Mouse (Mus musculus): Measurements from ENCODE around the gene Rpl37a.
A peak's percentile ranks its signal among the peaks of the same experiment; 100 is the strongest.

The Rpl37a gene

DNA sequence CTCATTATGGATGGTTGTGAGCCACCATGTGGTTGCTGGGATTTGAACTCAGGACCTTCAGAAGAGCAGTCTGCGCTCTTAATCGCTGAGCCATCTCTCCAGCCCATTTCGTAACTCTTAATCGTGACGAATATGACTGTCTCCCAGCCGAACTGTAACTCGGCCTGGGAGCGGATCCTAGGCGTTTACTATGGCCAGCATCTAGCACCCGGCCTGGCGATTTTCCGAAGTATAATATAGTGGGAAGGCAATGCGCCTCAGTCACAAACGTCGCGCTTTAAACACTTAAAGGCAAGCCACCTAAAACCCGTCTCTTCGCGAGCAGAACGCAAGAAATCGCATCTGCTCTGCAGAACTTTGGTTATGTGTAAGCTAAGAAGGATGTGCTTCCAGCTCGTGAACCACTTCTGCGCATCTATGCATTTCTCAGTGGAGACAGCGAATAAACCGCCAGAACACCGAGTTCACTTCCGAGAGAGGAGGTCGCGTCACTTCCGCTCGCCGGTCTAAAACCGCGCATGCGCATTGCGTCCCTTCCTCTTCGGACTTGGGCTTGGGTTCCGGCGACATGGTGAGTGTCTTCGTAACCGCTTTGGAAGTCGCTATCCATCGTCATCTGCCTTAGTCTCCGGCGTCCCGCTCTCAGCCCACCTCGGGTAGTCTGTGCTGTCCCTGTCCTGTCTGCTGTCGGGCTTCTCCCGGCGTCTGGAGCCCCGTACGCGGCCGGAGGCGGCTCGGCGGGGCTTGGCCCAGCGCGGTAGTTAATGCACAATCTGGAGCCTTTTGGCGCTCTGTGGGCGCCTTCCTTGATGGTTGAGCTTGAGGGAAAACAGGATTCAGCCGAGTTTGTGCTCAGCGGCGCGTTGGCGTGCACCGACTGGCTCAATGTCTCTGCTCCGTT lies at the start of gene Rpl37a:
TSS of gene Rpl37a (plus strand) at position 538 of the 901 bp plus-strand sequence.
- DNase-seq (ENCODE audit: low spot score) = peak; percentile 93

DNA sequence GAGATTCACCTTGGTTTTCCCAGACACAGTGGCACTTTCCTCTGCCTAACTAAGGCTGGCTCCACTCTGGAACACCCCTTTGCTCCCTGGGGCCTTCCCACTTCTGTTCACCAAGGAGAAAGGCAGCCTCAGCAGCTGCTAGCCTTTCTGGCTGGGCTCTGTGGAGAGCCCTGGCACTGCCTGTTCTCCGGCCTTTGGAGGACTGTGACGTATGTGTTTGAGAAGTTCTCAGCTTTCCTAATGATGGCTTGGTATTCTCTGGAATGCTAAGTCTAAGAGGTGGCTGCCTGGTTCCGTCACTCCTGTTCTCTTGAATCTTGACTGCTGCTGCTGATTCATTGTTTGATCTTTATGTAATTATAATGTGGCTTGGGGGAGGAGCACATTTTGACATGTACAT lies 38.0 kb upstream of the Rpl37a start:
- DNase-seq (ENCODE audit: low spot score) = no peak

DNA sequence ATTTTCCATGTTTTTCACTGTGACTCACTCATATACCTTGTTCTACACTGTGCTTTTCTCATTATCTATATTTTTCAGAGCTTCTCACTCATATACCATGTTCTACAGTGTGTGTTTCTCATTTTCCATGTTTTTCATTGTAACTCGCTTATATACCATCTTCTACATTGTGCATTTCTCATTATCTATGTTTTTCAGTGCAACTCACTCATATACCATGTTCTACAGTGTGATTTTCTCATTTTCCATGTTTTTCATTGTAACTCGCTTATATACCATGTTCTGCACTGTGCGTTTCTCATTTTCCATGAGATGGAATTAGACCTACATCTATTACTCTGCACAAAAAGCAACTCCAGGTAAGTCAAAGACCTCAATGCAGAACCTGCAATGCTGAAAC lies 14.8 kb upstream of the Rpl37a start:
- DNase-seq (ENCODE audit: low spot score) = no peak

DNA sequence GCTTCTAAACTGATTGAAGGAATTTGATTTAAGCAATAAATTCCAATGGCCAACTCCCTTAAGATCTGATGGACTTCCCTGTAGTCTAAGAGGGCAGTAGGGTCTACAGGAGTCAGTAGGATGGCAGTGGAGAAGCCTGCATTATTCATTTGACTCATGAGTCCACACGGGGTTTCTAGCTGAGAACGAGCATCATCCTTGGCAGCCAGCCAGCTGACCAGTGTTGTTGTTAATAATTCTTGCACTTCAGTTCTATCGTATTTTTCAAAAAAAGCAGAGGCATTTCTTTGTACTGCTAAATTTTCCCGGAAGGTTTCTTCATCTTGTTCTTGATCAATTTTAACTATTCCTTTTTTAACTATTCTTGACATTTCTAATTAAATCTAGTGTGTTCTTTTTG lies 12.4 kb upstream of the Rpl37a start:
- no peak for DNase-seq (ENCODE audit: low spot score)

DNA sequence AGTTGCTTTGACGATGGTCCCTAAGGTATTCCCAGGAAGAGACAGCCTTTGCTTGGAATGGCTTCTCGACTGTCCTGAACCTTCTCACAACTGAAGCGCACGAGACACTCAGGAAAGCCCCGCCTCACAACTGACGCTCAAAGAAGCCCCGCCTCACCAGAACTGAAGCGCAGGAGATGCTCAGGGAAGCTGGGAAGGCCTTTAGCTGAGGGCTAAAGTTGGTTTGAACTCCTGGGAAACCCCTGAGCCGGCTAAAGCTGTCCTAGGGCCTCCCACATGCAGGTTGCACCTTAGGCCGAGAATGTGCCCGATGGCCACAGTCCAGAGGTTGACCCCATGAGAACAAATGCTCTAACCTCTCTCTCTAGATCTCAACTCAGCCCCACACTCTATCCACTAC lies 10.6 kb upstream of the Rpl37a start, which contains the start of gene Ankar:
TSS of gene Ankar (minus strand) at position 101 of the 400 bp plus-strand sequence.
- DNase-seq (ENCODE audit: low spot score) = no peak

DNA sequence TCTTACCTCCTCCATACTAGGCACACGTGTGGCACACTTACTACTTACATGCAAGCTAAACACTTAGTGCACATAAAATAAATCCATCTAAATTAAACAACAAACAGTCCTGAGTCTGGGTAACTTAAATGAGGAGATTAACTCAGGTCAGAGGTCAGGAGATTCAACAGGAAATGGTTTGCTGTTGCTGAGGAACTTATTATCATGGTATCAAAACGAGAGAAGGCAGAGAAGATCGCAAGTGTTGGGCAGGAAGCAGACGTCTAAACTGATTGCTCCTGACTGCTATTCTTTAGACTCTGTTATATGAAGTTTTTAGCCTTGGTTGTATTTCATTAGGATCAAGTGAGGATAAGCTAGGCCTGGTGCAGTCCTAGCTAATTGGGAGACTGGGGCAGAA lies 3.6 kb upstream of the Rpl37a start:
- no peak for DNase-seq (ENCODE audit: low spot score)

DNA sequence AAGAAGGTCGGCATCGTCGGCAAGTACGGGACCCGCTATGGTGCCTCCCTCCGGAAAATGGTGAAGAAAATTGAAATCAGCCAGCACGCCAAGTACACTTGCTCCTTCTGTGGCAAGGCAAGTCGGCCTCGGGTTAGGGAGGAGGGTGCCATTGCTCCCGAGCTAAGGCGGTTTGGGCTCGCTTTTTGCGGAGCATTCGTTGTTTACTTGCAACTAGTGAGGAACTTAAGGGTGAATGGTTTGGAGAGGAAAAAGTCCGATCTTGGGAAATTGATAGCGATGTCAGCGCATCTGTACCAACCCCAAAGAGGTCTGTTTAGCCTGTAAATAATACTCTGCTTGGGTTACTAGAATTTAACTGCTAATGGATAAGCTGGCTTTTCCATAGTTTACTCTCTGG lies 594 bp downstream of the Rpl37a start:
- DNase-seq (ENCODE audit: low spot score) = no peak

DNA sequence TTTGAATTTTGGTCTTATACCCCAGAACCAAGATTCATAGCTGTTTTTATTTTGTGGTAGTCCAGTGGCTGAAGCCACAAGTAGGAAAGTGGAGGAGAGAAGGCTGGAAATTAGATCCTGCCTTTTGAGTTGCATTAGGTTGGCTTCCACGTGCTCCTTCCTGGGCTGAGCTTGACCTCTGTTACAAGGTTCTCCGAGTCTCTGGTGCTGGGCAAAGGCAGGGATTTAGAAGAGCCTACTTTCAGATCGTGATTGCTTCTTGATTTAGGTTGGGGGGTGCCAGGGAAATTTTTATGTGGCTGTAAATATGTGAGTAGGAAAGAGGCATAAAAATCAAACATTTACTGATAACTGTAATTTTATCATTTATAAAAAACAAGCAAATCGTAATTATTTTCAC lies 3.5 kb downstream of the Rpl37a start:
- no peak for DNase-seq (ENCODE audit: low spot score)

DNA sequence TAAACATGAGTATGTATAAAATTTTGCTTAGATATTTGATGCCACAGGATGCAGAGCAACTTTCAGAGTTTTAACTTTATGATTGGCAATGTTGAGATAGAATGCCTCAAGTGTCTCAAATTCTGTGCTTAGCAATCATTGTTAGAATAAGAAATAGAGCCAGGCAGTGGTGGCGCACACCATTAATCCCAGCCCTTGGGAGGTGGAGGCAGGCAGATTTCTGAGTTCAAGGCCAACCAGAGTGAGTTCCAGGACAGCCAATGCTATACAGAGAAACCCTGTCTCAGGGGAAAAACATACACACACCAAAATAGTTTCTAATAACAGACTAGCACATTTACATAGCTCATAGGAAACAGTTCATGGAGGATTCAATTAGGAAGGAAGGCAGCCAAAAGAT lies 4.0 kb downstream of the Rpl37a start:
- DNase-seq (ENCODE audit: low spot score) = no peak

DNA sequence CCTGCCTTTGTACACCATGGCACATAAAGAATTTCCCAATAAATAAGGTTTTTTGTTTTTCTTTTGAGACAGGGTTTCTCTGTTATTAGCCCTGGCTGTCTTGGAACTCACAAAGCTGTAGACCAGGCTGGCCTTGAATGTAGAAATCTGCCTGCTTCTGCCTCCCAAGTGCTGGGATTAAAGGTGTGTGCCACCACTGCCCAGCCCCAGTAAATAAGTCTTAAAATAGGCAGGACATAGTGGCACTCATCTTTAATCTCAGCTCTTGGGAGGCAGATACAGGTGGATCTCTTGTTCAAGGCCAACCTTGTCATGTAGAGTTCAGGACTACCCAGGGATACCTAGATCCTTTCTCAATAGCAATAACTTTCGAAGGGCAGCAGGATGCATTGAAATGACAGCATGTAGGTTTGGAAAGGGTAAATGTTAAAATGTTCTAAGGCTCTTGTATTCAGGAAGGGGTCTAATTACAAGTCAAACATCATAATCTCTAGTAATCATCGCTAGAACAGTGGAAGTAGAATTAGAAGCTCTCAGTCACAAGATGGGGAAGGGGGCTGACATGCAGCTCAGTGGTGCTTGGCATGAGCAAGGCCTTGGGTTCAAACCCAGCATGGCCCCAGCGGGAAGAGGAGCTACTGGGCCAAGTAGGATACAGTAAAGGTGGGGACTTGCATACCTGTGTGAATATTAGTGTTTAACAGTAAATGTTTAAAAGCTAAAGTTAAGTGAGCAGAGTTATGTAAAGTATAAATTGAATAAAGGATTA lies 4.7 kb downstream of the Rpl37a start:
- no peak for DNase-seq (ENCODE audit: low spot score)

DNA sequence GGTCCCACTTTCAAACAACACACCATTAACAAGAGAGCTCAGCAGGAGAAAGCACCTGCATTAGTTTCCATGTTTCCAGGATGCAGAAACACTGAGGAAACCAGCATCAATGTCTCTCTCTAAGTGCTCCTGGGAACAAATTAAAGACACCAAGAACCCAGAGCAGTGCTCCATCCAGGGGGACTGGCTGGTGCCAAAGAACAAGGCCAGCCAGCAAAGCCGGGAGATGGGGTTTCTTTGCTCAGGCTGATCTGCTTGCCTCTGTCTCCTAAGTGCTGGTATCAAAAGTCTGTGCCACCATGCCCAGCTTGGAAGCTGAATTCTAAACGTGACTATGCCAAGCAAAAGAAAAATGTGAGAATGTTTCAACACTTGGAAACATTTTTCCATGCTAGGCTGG lies 5.3 kb downstream of the Rpl37a start:
- DNase-seq (ENCODE audit: low spot score) = no peak

DNA sequence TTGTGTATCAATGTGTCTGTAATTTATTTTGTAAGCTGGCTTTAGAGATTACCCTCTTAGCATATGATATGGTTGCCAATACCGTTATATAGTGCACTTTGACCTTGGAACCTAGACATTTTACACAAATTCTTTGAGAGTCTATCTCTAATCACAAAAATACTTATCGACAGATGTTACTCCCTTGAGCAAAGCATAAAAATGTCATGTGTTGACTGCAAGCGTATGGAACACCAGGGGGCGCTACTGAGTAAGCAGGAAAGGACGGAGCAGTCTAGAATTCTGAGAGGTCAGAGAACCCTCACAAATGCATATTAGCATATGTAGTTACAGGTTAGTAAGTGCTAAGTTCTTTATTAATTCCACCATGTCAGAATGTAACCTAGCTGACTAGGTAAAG lies 5.8 kb downstream of the Rpl37a start:
- peak; percentile 55 for DNase-seq (ENCODE audit: low spot score)

DNA sequence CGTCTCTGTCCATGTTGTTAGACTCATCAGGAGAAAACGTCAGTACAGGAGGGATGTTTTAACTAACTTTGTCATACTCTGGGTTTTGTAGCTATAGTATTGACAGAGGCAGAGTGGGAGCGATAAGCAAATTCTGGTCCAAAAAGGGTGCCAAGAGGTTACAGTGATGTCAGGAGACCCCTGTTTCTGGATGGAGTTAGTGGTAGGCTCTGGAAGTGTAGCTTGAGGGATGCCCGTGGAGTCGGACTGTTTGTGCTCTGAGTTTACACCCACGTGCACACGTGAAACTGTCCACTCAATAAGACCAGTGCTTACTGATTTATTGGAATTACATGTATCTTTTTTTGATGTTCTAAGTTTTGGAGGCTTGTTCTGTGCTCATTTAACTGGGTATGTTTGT lies 6.5 kb downstream of the Rpl37a start:
- DNase-seq (ENCODE audit: low spot score) = no peak

DNA sequence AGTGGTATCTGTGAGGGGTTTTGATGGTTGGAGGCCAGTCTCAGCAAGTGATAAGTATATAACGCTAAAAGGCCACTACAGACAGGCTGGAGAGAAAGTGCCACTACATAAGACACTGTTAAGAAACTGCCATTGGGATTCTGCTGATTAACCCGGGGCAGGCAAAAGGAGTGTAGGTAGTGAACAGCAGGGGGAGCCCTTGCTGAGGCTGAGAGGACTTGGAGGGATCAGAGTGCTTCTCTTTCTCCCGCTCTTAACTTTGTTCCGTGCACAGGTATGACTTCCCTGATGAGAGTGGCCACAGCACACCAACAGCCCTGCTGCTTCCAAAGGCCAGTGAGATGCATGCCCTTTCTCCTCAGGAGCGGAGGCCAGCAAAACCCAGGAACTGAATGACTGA lies 7.8 kb downstream of the Rpl37a start:
- peak; percentile 55 for DNase-seq (ENCODE audit: low spot score)

DNA sequence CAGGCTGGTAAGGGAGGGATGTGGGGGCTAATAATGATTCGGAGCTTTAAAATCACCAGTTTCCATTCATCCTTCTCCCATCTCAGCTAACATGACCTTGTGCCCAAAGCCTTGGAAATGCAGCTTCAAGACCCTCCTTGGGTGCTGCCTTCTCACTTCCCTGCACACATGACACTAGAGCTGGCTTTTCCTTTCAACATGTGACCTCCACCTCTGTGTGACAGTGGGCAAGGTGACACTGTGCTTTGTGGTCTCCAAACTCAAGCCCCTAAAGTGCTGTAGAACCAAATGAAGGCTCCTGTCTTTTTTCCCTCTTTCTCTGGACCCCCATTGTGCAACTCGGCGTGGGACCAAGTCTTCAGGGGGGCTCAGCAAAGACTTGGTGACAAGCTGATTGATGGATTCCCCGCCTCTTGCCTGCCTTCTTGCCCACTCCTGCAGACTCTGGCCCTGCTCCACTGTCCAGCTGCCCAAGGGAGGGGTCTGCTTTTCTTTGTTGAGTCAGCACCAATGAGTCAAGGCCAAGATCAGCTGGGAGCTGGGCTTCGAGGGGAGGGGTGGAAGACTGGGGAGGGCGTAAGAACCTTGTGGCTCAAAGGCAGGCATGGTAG lies 9.1 kb downstream of the Rpl37a start:
- no peak for DNase-seq (ENCODE audit: low spot score)

DNA sequence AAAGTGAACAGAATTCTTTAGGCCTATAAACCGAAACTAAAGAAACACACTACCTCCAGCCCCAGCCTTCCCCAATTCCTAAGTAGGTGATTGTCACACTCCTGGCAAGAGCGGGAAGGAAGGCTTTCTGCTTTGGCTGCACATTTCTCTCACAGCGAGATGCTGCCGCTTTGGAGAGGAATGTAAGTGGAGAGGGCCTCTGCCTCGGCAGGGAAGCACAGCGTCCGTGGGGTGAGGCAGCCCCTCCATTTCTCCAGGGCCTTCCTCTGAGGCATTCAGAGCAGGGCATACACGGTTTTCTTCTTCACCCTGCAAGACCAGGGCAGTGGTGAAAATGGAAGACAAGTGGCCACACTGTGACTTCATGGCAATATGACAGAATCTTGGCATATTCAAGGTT lies 11.6 kb downstream of the Rpl37a start:
- DNase-seq (ENCODE audit: low spot score) = no peak

DNA sequence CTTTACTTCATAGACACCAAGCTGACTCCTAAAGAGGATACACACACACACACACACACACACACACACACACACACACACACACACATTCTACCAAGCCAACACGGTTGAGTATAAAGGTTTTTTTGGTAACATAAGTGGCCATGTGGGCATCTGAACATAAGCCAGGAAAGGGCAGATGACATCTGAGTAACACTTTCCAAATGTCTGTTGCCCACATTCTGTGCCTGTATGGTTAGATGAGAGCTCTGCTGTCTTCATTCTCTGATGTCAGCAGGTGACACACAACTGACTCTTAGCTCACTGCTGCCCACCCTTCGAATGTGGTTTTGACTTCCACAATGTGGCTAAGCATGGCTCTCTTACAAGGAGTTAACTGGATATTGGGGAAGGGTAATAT lies 13.3 kb downstream of the Rpl37a start:
- DNase-seq (ENCODE audit: low spot score) = no peak

DNA sequence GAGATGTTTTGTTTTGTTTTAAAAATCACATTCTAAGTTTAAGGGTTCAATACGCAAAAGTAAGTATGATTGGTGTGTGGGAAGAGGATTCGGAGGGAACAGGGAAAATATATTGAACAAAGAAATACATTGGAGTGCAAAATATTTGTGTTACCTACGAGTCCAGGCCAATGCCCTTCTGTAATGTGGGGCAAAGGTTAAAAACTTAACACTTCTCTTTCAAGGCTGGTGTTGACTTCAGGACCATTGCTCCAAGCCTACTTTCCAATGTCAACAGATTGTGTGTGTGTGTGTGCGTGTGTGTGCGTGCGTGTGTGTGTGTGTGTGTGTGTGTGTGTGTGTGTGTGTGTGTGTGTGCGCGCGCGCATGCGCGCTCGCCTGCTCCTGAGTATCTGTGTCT lies 14.9 kb downstream of the Rpl37a start:
- no peak for DNase-seq (ENCODE audit: low spot score)

DNA sequence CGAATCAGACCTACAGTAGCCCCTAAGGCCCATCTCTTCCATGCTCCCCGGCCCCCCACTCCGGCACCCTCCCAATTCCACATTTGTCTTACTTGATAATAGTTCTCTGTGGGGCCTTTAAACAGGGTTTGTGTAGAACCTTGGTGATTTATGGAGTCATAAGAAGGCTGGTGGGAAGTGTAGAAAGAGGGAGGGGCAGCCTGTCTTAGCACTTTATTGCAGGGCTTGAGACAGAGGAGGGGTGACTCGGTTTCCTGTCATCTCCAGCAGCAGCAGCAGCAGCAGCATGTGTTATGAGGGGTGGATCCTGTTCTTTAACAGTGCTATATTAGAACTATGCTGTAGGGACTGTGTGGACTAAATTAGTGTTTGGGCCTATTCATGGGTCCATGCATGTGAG lies 17.7 kb downstream of the Rpl37a start:
- DNase-seq (ENCODE audit: low spot score) = no peak

DNA sequence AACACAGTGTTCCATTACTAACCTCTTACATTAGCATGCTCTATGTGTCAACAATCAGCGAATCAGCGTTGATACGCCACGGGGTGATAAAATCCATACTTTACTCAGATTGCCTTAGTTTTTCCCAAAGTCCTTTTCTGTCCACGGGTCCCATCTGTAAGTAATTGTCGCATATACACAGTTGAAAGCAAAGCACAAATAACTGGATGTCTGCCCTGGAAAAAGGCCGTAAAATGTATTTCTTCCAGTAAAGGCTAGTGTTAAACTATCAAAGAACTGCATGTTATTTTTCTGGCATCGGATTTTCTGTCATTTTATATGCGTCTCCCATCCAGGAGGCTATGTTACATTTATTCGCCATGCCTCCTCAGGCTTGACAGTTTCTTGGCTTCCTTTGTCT lies 19.0 kb downstream of the Rpl37a start:
- DNase-seq (ENCODE audit: low spot score) = no peak

DNA sequence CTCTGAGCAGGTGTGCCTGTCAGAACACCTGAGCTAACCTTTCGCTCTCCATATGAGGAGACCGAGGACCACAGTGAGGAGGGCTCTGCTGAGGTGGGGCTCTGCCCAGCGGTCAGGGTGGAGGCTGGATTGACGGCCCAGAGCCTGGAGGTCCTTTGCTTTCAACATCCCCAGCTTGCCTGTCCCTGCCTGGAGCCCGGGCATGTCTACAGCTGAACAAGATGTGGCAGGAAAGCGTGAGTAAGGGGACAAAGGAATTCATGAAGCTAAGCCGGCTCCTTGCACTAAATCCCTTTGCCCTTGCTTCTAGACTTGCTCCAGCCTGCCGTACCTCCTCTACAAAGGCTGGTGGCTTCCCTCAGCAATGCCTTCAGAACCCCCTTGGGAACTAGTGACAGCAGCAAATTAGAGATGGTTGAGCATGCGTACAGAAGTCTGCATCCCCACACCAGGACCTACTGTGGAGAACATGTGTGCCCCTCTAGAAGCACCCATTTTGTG lies 22.2 kb downstream of the Rpl37a start:
- no peak for DNase-seq (ENCODE audit: low spot score)

DNA sequence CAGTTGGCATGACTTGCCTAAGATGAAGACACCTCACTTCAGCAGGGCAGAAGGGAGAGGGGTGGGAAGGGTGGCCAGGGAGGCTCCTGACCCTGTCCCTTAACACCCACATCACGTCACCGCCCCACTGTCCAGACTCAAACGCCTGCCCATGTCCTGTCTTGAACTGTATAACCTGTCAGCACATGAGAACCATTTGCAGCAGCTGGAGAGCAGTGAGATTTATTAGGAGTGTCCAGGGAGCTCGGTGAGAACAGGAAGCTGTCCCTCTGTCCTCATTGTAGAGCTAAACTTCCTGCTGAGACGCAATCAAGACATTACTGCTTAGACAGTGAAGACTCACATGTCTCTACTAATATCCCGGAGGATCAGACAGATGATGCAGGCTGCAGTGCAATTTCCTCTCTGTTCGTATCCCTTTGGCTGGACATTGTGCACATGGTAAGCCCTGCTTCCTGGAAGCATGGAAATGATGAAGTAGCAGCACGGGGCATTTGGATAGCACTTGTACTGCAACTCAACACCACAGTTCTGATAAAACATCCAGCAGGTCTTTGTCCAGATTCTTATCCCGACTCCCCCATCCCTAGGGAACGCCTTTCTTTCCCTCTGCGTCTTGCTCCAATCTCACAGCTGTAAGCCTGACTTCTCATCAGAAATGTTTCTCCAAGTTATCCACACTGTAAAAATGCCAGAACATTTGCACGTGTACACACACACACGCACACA lies 25.5 kb downstream of the Rpl37a start:
- DNase-seq (ENCODE audit: low spot score) = no peak

Measured in yolk sac, embryonic 10.5 days (tissue).